Mouse (Mus musculus) small intestine, adult 2 months (tissue): ENCODE results near the gene Mprip.

ENCODE experiments used
- CTCF ChIP-seq: fragments of 200-500 bp; IDR thresholded peaks from 2 replicates; pipeline ENCODE4 v1.5.1; 2012; ENCODE audit warnings: low read depth, mild to moderate bottlenecking, control low read depth, inconsistent platforms, low read length, moderate library complexity, mixed read lengths; ENCODE audit not compliant: insufficient replicate concordance, insufficient read length; ENCODE audit errors: extremely low read depth
- POLR2A ChIP-seq: fragments of 200-500 bp; IDR thresholded peaks from 2 replicates; pipeline ENCODE4 v1.6.1; 2012; ENCODE audit warnings: low read depth, mild to moderate bottlenecking, control low read depth, inconsistent platforms, low read length, moderate library complexity

- TF ChIP-seq CTCF (no peak), POLR2A (no peak)
These were observed 108.6 kb downstream of the Mprip start for GRCm38 (mm10) chr11:59769738-59770137.
